Mouse (Mus musculus): ENCODE data around the gene Serinc1. TPM values are rescaled to one million over a fixed set of nuclear protein-coding genes. Genes with fewer than 3 reads are reported as not detected.

The Serinc1 gene
- total RNA-seq, 1 experiment from 2014 or later: 83.8 TPM

- ATAC-seq (replicated peaks; ENCODE audit: low read depth, poor library complexity, severe bottlenecking): no peak; the same call in 1 of the 2 replicates
These were observed 45.7 kb downstream of the Serinc1 start for GRCm38 (mm10) chr10:57486542-57487071.

- ATAC-seq (replicated peaks; ENCODE audit: low read depth, poor library complexity, severe bottlenecking): peak; percentile 98
These were observed 46.3 kb downstream of the Serinc1 start, which contains the start of gene Hsf2 for GRCm38 (mm10) chr10:57485908-57486541. Hsf2 (plus strand) TSS chr10:57486385.

- ATAC-seq (replicated peaks; ENCODE audit: low read depth, poor library complexity, severe bottlenecking): no peak
These were observed 47.6 kb downstream of the Serinc1 start for GRCm38 (mm10) chr10:57484741-57485140.

GRCm38 (mm10) chr10:57481717-57482116, 50.6 kb downstream of the Serinc1 start:
- ATAC-seq (replicated peaks; ENCODE audit: low read depth, poor library complexity, severe bottlenecking): no peak

- no peak for ATAC-seq (replicated peaks; ENCODE audit: low read depth, poor library complexity, severe bottlenecking)
These were observed 55.0 kb downstream of the Serinc1 start for GRCm38 (mm10) chr10:57477121-57477843.

Other genes with a start within 250 kb of the Serinc1 start
- 19.1 and 20.7 TPM in 2 replicates for gene Hsf2, start 46.1 kb downstream of the Serinc1 start, total RNA-seq (2017)
- gene Pkib, start 99.5 kb upstream of the Serinc1 start, total RNA-seq (2017): 5.9 and 11.9 TPM in 2 replicates

Measured in common myeloid progenitor, adult 5-6 weeks (primary cell).